Mouse (Mus musculus) small intestine, adult 2 months (tissue): ENCODE data around the gene Btbd8.

Source experiments
- CTCF ChIP-seq: fragments of 200-500 bp; IDR thresholded peaks from 2 replicates; pipeline ENCODE4 v1.5.1; 2012; ENCODE audit warnings: low read depth, mild to moderate bottlenecking, control low read depth, inconsistent platforms, low read length, moderate library complexity, mixed read lengths; ENCODE audit not compliant: insufficient replicate concordance, insufficient read length; ENCODE audit errors: extremely low read depth
- POLR2A ChIP-seq: fragments of 200-500 bp; IDR thresholded peaks from 2 replicates; pipeline ENCODE4 v1.6.1; 2012; ENCODE audit warnings: low read depth, mild to moderate bottlenecking, control low read depth, inconsistent platforms, low read length, moderate library complexity

- no peak for TF ChIP-seq CTCF
- TF ChIP-seq POLR2A = no peak
Measured at GRCm38 (mm10) chr5:107498806-107499310, 61.1 kb downstream of the Btbd8 start.
